Mouse (Mus musculus): ENCODE data around the gene Myo9a. TPM values are rescaled to one million over a fixed set of nuclear protein-coding genes. Genes with fewer than 3 reads are reported as not detected.

Gene Myo9a
- polyA plus RNA-seq, 1 experiment from 2014 or later: 15.7 TPM

DNA sequence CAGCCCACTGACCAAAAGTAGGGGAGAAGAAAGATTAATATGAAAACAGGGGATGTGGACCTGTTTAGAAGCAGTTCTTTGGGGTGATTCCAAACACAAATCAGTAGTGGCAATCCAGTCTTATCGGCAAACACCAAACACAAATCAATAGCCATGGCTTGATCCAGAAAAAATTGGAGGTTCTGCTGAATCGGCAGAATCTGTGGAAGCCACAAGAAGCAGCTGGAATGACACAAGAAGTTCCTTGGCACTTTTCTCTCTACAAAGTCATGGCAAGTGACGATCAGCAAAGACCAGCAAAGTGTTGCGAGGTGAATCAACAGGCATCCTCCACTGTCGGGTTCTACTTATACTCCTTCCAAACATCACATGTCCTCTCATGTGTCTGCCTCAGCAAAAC is 29.6 kb upstream of the Myo9a start:
- Histone ChIP-seq H3K4me2 (ENCODE audit: low read depth, low read length) (no peak overlapping the region), H3K27ac (replicated peaks; ENCODE audit: low read depth, low read length) (no peak overlapping the region), H3K36me3 (replicated peaks; ENCODE audit: control insufficient read depth, insufficient read depth, low read depth, low read length) (no peaks in the 10 kb centered on the region), H3K4me1 (ENCODE audit: control insufficient read depth, insufficient read depth, low read length) (no peaks in the 10 kb centered on the region; the same call in 1 of the 2 replicates), H3K4me3 (ENCODE audit: low read depth, low read length) (no peak overlapping the region), H3K9me3 (replicated peaks; ENCODE audit: control insufficient read depth, low read length) (no peaks in the 10 kb centered on the region), H3K9ac (replicated peaks; ENCODE audit: low read length) (no peak overlapping the region), H3K27me3 (ENCODE audit: control insufficient read depth, insufficient read depth, low read length) (no peaks in the 10 kb centered on the region)
- no peak for DNase-seq (ENCODE audit: low spot score)
- 89% methylated on average over 5 of the region's 5 CpGs for WGBS
- ATAC-seq (replicated peaks; ENCODE audit: insufficient number of reproducible peaks, low FRiP score, low TSS enrichment, low read depth): no peak

DNA sequence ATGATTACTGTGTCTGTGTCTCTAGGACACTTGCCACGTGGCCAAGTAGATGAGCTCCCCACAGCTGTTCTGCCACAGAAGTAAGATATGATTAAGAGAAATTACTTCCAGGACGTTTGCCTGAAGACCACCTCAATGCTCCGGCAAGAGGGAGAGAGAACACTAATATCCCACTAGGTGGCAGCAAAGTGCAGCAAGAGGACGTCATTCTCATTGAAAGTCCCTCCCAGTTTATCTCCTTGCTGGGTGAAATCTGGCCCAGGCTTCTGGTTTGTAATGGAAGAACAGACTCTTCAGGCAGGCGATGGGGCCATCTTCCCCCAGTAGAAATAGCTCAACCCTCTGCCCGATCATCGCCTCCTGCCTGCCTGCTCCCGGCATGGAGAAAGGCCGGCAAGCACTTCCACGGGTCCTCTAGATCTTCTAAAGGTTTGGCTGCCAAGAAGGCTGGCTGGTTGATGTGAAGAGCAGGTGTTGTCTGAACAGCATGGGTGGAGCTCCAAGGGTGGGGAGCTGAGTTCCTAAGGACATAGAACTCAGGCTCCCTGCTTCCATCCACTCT is 27.5 kb upstream of the Myo9a start:
- DNase-seq (ENCODE audit: low spot score): peak; percentile 89
- no peaks in the 10 kb centered on the region for H3K9me3 ChIP-seq (replicated peaks; ENCODE audit: control insufficient read depth, low read length)
- no peaks in the 10 kb centered on the region for H3K36me3 ChIP-seq (replicated peaks; ENCODE audit: control insufficient read depth, insufficient read depth, low read depth, low read length)
- H3K27ac ChIP-seq (replicated peaks; ENCODE audit: low read depth, low read length): no peak overlapping the region
- no peaks in the 10 kb centered on the region; the same call in 1 of the 2 replicates for H3K4me1 ChIP-seq (ENCODE audit: control insufficient read depth, insufficient read depth, low read length)
- H3K4me3 ChIP-seq (ENCODE audit: low read depth, low read length): no peak overlapping the region
- 21% methylated on average over 10 of the region's 10 CpGs for WGBS
- no peak overlapping the region for H3K9ac ChIP-seq (replicated peaks; ENCODE audit: low read length)
- H3K27me3 ChIP-seq (ENCODE audit: control insufficient read depth, insufficient read depth, low read length): no peaks in the 10 kb centered on the region
- H3K4me2 ChIP-seq (ENCODE audit: low read depth, low read length): no peak overlapping the region
- 0 out of 2 replicates have a peak, but pooled peaks have one; percentile 23 for ATAC-seq (replicated peaks; ENCODE audit: insufficient number of reproducible peaks, low FRiP score, low TSS enrichment, low read depth)

DNA sequence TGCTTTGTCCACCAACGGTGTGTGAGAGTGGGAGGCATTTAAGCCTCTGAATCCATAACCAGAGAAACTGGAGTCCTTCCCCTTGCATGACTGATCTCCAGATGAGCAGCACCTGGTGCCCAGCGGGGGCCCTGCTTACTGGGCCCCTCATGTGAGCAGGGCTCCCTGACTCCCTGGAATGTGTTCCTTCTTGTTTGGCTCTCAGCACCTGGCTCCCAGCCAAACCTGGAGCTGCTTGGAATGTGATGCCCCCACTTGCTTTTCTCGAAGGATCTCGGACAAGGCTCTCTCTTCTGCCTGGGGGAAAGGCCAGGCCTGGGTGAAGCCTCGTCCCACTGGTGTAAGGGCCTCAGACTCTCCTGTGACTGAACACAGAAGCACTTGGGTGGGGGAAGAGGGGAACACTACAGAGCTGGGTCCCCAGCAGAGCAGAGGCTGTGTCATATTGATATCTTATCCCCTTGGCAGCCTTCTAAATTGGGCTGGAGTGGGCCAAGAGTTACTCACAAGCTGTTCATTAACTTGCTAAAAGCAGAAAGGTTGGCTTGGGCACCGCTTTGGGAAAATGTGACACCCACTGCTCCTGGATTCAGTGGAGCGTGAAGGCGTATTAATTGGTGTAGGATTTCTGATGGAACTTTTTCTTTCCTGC is 26.8 kb upstream of the Myo9a start:
- peak; percentile 8 for DNase-seq (ENCODE audit: low spot score)
- Histone ChIP-seq H3K9ac (replicated peaks; ENCODE audit: low read length) (no peak overlapping the region), H3K4me2 (ENCODE audit: low read depth, low read length) (no peak overlapping the region), H3K4me1 (ENCODE audit: control insufficient read depth, insufficient read depth, low read length) (no peaks in the 10 kb centered on the region; the same call in 1 of the 2 replicates), H3K27ac (replicated peaks; ENCODE audit: low read depth, low read length) (no peak overlapping the region), H3K9me3 (replicated peaks; ENCODE audit: control insufficient read depth, low read length) (no peaks in the 10 kb centered on the region), H3K36me3 (replicated peaks; ENCODE audit: control insufficient read depth, insufficient read depth, low read depth, low read length) (no peaks in the 10 kb centered on the region), H3K4me3 (ENCODE audit: low read depth, low read length) (no peak overlapping the region), H3K27me3 (ENCODE audit: control insufficient read depth, insufficient read depth, low read length) (no peaks in the 10 kb centered on the region)
- 74% methylated on average over 8 of the region's 8 CpGs for WGBS
- ATAC-seq (replicated peaks; ENCODE audit: insufficient number of reproducible peaks, low FRiP score, low TSS enrichment, low read depth): peak; percentile 52; the same call in 1 of the 2 replicates

- no peaks in the 10 kb centered on the region for H3K36me3 ChIP-seq (replicated peaks; ENCODE audit: control insufficient read depth, insufficient read depth, low read depth, low read length)
- ATAC-seq (replicated peaks; ENCODE audit: insufficient number of reproducible peaks, low FRiP score, low TSS enrichment, low read depth) (no peak), DNase-seq (ENCODE audit: low spot score) (no peak)
- no peaks in the 10 kb centered on the region for H3K27me3 ChIP-seq (ENCODE audit: control insufficient read depth, insufficient read depth, low read length)
- no peak overlapping the region for H3K4me2 ChIP-seq (ENCODE audit: low read depth, low read length)
- no peaks in the 10 kb centered on the region; the same call in 1 of the 2 replicates for H3K4me1 ChIP-seq (ENCODE audit: control insufficient read depth, insufficient read depth, low read length)
- no peak overlapping the region for H3K27ac ChIP-seq (replicated peaks; ENCODE audit: low read depth, low read length)
- WGBS: 84% methylated on average over 10 of the region's 10 CpGs
- no peak overlapping the region for H3K4me3 ChIP-seq (ENCODE audit: low read depth, low read length)
- no peak overlapping the region for H3K9ac ChIP-seq (replicated peaks; ENCODE audit: low read length)
- no peaks in the 10 kb centered on the region for H3K9me3 ChIP-seq (replicated peaks; ENCODE audit: control insufficient read depth, low read length)
Observed at GRCm38 (mm10) chr9:59725515-59725914, 25.2 kb upstream of the Myo9a start.

GRCm38 (mm10) chr9:59727569-59728286 is 23.0 kb upstream of the Myo9a start:
- 87% methylated on average over 11 of the region's 11 CpGs for WGBS
- Histone ChIP-seq H3K4me2 (ENCODE audit: low read depth, low read length) (no peak overlapping the region), H3K4me1 (ENCODE audit: control insufficient read depth, insufficient read depth, low read length) (no peaks in the 10 kb centered on the region; the same call in 1 of the 2 replicates), H3K4me3 (ENCODE audit: low read depth, low read length) (no peak overlapping the region), H3K9ac (replicated peaks; ENCODE audit: low read length) (no peak overlapping the region), H3K27ac (replicated peaks; ENCODE audit: low read depth, low read length) (no peak overlapping the region), H3K27me3 (ENCODE audit: control insufficient read depth, insufficient read depth, low read length) (no peaks in the 10 kb centered on the region), H3K9me3 (replicated peaks; ENCODE audit: control insufficient read depth, low read length) (no peaks in the 10 kb centered on the region), H3K36me3 (replicated peaks; ENCODE audit: control insufficient read depth, insufficient read depth, low read depth, low read length) (no peaks in the 10 kb centered on the region)
- ATAC-seq (replicated peaks; ENCODE audit: insufficient number of reproducible peaks, low FRiP score, low TSS enrichment, low read depth): no peak
- DNase-seq (ENCODE audit: low spot score): no peak

DNA sequence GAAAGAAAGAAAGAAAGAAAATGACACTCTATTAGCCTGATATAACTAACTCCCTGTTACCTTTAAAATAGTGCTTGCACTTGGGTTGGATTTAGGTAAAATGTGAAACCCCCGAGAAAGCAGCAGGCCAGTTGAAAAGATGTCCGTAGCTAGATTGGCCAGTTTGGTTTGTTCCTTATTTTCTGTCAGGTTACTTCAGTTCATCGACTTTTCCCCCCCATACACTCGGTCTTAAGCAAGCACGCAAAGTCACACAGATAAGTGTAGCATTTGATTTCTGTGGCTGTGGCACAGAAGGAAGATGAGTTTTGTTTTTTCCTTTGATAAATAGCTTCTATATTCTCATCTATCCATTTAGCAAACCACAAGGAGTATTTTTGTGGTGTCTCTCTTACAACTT is 19.6 kb upstream of the Myo9a start:
- Histone ChIP-seq H3K9ac (replicated peaks; ENCODE audit: low read length) (no peak overlapping the region), H3K4me1 (ENCODE audit: control insufficient read depth, insufficient read depth, low read length) (no peaks in the 10 kb centered on the region), H3K4me3 (ENCODE audit: low read depth, low read length) (no peak overlapping the region), H3K27ac (replicated peaks; ENCODE audit: low read depth, low read length) (no peak overlapping the region), H3K27me3 (ENCODE audit: control insufficient read depth, insufficient read depth, low read length) (no peaks in the 10 kb centered on the region), H3K4me2 (ENCODE audit: low read depth, low read length) (no peak overlapping the region), H3K9me3 (replicated peaks; ENCODE audit: control insufficient read depth, low read length) (no peaks in the 10 kb centered on the region), H3K36me3 (replicated peaks; ENCODE audit: control insufficient read depth, insufficient read depth, low read depth, low read length) (no peaks in the 10 kb centered on the region)
- DNase-seq (ENCODE audit: low spot score): no peak
- whole genome bisulfite sequencing: 92% methylated on average over 5 of the region's 5 CpGs
- no peak for ATAC-seq (replicated peaks; ENCODE audit: insufficient number of reproducible peaks, low FRiP score, low TSS enrichment, low read depth)

DNA sequence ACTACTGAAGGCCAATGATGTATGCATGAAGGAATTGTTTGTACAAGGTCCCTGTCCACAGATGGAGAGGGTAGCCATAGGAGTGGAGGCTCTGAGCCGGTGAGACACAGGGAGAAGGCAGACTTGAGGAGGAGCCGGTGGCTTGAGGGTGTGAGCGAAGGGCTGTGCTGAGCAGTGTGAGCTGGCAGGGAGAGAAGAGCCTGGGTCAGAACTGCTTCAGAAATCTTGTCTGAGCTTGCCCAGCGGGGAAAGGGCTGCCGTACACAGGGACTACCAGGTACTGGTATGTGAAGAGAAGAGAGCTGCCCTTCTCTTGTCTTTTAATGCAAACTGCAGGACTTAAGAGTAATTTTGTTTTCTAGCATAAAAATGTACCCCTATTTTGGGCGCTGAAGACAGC is 17.6 kb upstream of the Myo9a start:
- Histone ChIP-seq H3K4me3 (ENCODE audit: low read depth, low read length) (no peak overlapping the region), H3K9ac (replicated peaks; ENCODE audit: low read length) (no peak overlapping the region), H3K27me3 (ENCODE audit: control insufficient read depth, insufficient read depth, low read length) (no peaks in the 10 kb centered on the region), H3K4me1 (ENCODE audit: control insufficient read depth, insufficient read depth, low read length) (no peaks in the 10 kb centered on the region), H3K27ac (replicated peaks; ENCODE audit: low read depth, low read length) (no peak overlapping the region), H3K9me3 (replicated peaks; ENCODE audit: control insufficient read depth, low read length) (no peaks in the 10 kb centered on the region), H3K36me3 (replicated peaks; ENCODE audit: control insufficient read depth, insufficient read depth, low read depth, low read length) (no peaks in the 10 kb centered on the region), H3K4me2 (ENCODE audit: low read depth, low read length) (no peak overlapping the region)
- ATAC-seq (replicated peaks; ENCODE audit: insufficient number of reproducible peaks, low FRiP score, low TSS enrichment, low read depth) (no peak), DNase-seq (ENCODE audit: low spot score) (no peak)
- WGBS: 66% methylated on average over 6 of the region's 6 CpGs

DNA sequence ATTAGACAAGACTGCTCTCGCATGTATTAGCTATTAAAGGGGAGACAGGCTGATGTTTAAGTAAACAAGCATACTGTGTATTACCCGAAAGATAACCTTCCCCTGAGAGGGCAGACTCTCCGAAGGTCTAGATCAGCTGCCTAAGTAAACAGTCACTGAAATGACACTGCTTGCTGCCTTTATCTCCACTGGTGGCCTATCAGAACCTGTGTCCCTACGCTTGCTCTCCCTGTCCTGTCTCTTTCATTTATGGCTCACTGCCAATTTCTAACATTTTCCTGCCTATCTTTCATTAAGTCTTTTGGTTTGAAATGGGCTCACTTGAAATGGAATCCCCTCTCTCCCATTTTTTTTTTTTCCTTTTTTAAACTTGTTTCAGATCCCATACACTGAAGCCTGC is 15.3 kb upstream of the Myo9a start:
- Histone ChIP-seq H3K36me3 (replicated peaks; ENCODE audit: control insufficient read depth, insufficient read depth, low read depth, low read length) (no peaks in the 10 kb centered on the region), H3K4me2 (ENCODE audit: low read depth, low read length) (no peak overlapping the region), H3K27ac (replicated peaks; ENCODE audit: low read depth, low read length) (no peak overlapping the region), H3K4me1 (ENCODE audit: control insufficient read depth, insufficient read depth, low read length) (no peaks in the 10 kb centered on the region), H3K9ac (replicated peaks; ENCODE audit: low read length) (no peak overlapping the region), H3K9me3 (replicated peaks; ENCODE audit: control insufficient read depth, low read length) (no peaks in the 10 kb centered on the region), H3K4me3 (ENCODE audit: low read depth, low read length) (no peak overlapping the region), H3K27me3 (ENCODE audit: control insufficient read depth, insufficient read depth, low read length) (no peaks in the 10 kb centered on the region)
- WGBS: 52% methylated on average over 4 of the region's 4 CpGs
- no peak for ATAC-seq (replicated peaks; ENCODE audit: insufficient number of reproducible peaks, low FRiP score, low TSS enrichment, low read depth)
- DNase-seq (ENCODE audit: low spot score): no peak

All from embryonic facial prominence, embryonic 11.5 days (tissue).